Mouse (Mus musculus): ENCODE data around the gene Taf1. TPM values are rescaled to one million over a fixed set of nuclear protein-coding genes. Genes with fewer than 3 reads are reported as not detected.

The Taf1 gene
- polyA plus RNA-seq, 1 experiment from 2014 or later: 5.2 TPM

GRCm38 (mm10) chrX:101527356-101527755 lies 5.2 kb upstream of the Taf1 start:
- DNase-seq (ENCODE audit: low spot score) (peak; percentile 24), ATAC-seq (replicated peaks; ENCODE audit: low FRiP score, low read depth) (no peak)
- no peaks in the 10 kb centered on the region for H3K27me3 ChIP-seq (ENCODE audit: insufficient read depth, low read length)
- H3K27ac ChIP-seq: no peak overlapping the region
- no peak overlapping the region for H3K4me3 ChIP-seq (replicated peaks; ENCODE audit: low read depth, low read length)
- WGBS: 60% methylated on average over 9 of the region's 9 CpGs
- H3K9ac ChIP-seq (ENCODE audit: low read depth, low read length): no peak overlapping the region
- no peaks in the 10 kb centered on the region for H3K9me3 ChIP-seq (replicated peaks; ENCODE audit: low read length)
- TF ChIP-seq CTCF (IDR thresholded peaks at IDR 0.05; ENCODE audit: low read depth): no peak
- H3K4me2 ChIP-seq (ENCODE audit: low read length): no peak overlapping the region
- H3K4me1 ChIP-seq (replicated peaks; ENCODE audit: insufficient read depth, low read length): no peaks in the 10 kb centered on the region
- no peaks in the 10 kb centered on the region for H3K36me3 ChIP-seq (ENCODE audit: insufficient read depth, low read length)

GRCm38 (mm10) chrX:101585455-101585854 lies 52.9 kb downstream of the Taf1 start:
- DNase-seq (ENCODE audit: low spot score) (no peak), ATAC-seq (replicated peaks; ENCODE audit: low FRiP score, low read depth) (no peak)
- H3K9ac ChIP-seq (ENCODE audit: low read depth, low read length): no peak overlapping the region
- H3K36me3 ChIP-seq (ENCODE audit: insufficient read depth, low read length): no peaks in the 10 kb centered on the region
- H3K4me3 ChIP-seq (replicated peaks; ENCODE audit: low read depth, low read length): no peak overlapping the region
- no peaks in the 10 kb centered on the region for H3K4me1 ChIP-seq (replicated peaks; ENCODE audit: insufficient read depth, low read length)
- TF ChIP-seq CTCF (IDR thresholded peaks at IDR 0.05; ENCODE audit: low read depth): no peak
- H3K4me2 ChIP-seq (ENCODE audit: low read length): no peak overlapping the region
- H3K27ac ChIP-seq: no peak overlapping the region
- H3K27me3 ChIP-seq (ENCODE audit: insufficient read depth, low read length): no peaks in the 10 kb centered on the region
- no peaks in the 10 kb centered on the region for H3K9me3 ChIP-seq (replicated peaks; ENCODE audit: low read length)
- 85% methylated on average over 1 of the region's 1 CpGs for WGBS

- Histone ChIP-seq H3K27ac (no peak overlapping the region), H3K4me3 (replicated peaks; ENCODE audit: low read depth, low read length) (no peak overlapping the region), H3K4me2 (ENCODE audit: low read length) (no peak overlapping the region), H3K4me1 (replicated peaks; ENCODE audit: insufficient read depth, low read length) (no peaks in the 10 kb centered on the region), H3K9ac (ENCODE audit: low read depth, low read length) (no peak overlapping the region), H3K36me3 (ENCODE audit: insufficient read depth, low read length) (no peaks in the 10 kb centered on the region), H3K9me3 (replicated peaks; ENCODE audit: low read length) (no peaks in the 10 kb centered on the region), H3K27me3 (ENCODE audit: insufficient read depth, low read length) (no peaks in the 10 kb centered on the region)
- DNase-seq (ENCODE audit: low spot score) (no peak), ATAC-seq (replicated peaks; ENCODE audit: low FRiP score, low read depth) (no peak)
- 98% methylated on average over 3 of the region's 3 CpGs for WGBS
- TF ChIP-seq CTCF (IDR thresholded peaks at IDR 0.05; ENCODE audit: low read depth): no peak
Measured at GRCm38 (mm10) chrX:101616183-101616582, 83.6 kb downstream of the Taf1 start.

- no peaks in the 10 kb centered on the region for H3K27me3 ChIP-seq (ENCODE audit: insufficient read depth, low read length)
- 68% methylated on average over 10 of the region's 10 CpGs for WGBS
- no peak overlapping the region for H3K4me3 ChIP-seq (replicated peaks; ENCODE audit: low read depth, low read length)
- no peaks in the 10 kb centered on the region for H3K9me3 ChIP-seq (replicated peaks; ENCODE audit: low read length)
- no peak for DNase-seq (ENCODE audit: low spot score)
- ATAC-seq (replicated peaks; ENCODE audit: low FRiP score, low read depth): no peak
- H3K27ac ChIP-seq: no peak overlapping the region
- no peak overlapping the region for H3K9ac ChIP-seq (ENCODE audit: low read depth, low read length)
- no peak overlapping the region for H3K4me2 ChIP-seq (ENCODE audit: low read length)
- no peaks in the 10 kb centered on the region for H3K4me1 ChIP-seq (replicated peaks; ENCODE audit: insufficient read depth, low read length)
- H3K36me3 ChIP-seq (ENCODE audit: insufficient read depth, low read length): no peaks in the 10 kb centered on the region
- no peak; the same call in 1 of the 2 replicates for TF ChIP-seq CTCF (IDR thresholded peaks at IDR 0.05; ENCODE audit: low read depth)
Measured at GRCm38 (mm10) chrX:101617889-101618288, 85.4 kb downstream of the Taf1 start.

- ATAC-seq (replicated peaks; ENCODE audit: low FRiP score, low read depth): no peak
Measured at GRCm38 (mm10) chrX:101620317-101620716, 87.8 kb downstream of the Taf1 start.

GRCm38 (mm10) chrX:101622539-101622938 lies 90.0 kb downstream of the Taf1 start:
- no peak overlapping the region for H3K27ac ChIP-seq
- no peak for ATAC-seq (replicated peaks; ENCODE audit: low FRiP score, low read depth)

More at GRCm38 (mm10) chrX:101620317-101620716, 87.8 kb downstream of the Taf1 start:
- H3K27me3 ChIP-seq (ENCODE audit: insufficient read depth, low read length): no peaks in the 10 kb centered on the region
- no peak for TF ChIP-seq CTCF (IDR thresholded peaks at IDR 0.05; ENCODE audit: low read depth)
- H3K4me1 ChIP-seq (replicated peaks; ENCODE audit: insufficient read depth, low read length): no peaks in the 10 kb centered on the region
- DNase-seq (ENCODE audit: low spot score): no peak
- WGBS: 63% methylated on average over 6 of the region's 6 CpGs
- H3K4me3 ChIP-seq (replicated peaks; ENCODE audit: low read depth, low read length): no peak overlapping the region
- H3K4me2 ChIP-seq (ENCODE audit: low read length): no peak overlapping the region
- H3K9ac ChIP-seq (ENCODE audit: low read depth, low read length): no peak overlapping the region
- H3K27ac ChIP-seq: no peak overlapping the region
- no peaks in the 10 kb centered on the region for H3K36me3 ChIP-seq (ENCODE audit: insufficient read depth, low read length)
- H3K9me3 ChIP-seq (replicated peaks; ENCODE audit: low read length): no peaks in the 10 kb centered on the region

More at GRCm38 (mm10) chrX:101622539-101622938, 90.0 kb downstream of the Taf1 start:
- no peaks in the 10 kb centered on the region for H3K4me1 ChIP-seq (replicated peaks; ENCODE audit: insufficient read depth, low read length)
- DNase-seq (ENCODE audit: low spot score): no peak
- no peak overlapping the region for H3K4me2 ChIP-seq (ENCODE audit: low read length)
- H3K9me3 ChIP-seq (replicated peaks; ENCODE audit: low read length): no peaks in the 10 kb centered on the region
- WGBS: 52% methylated on average over 3 of the region's 3 CpGs
- H3K9ac ChIP-seq (ENCODE audit: low read depth, low read length): no peak overlapping the region
- H3K36me3 ChIP-seq (ENCODE audit: insufficient read depth, low read length): no peaks in the 10 kb centered on the region
- no peak overlapping the region for H3K4me3 ChIP-seq (replicated peaks; ENCODE audit: low read depth, low read length)
- no peaks in the 10 kb centered on the region for H3K27me3 ChIP-seq (ENCODE audit: insufficient read depth, low read length)
- TF ChIP-seq CTCF (IDR thresholded peaks at IDR 0.05; ENCODE audit: low read depth): no peak
